Mouse (Mus musculus): ENCODE results near the gene Olfr10. TPM values are rescaled to one million over a fixed set of nuclear protein-coding genes. Genes with fewer than 3 reads are reported as not detected.

The Olfr10 gene
- not detected in 2 replicates for polyA plus RNA-seq (2014; fragmentation: Nextera tagmentation; extraction: Ambion mirVana)

GRCm38 (mm10) chr11:49304441-49304840 is at the start of gene Olfr10:
Gene Olfr10, plus strand, starts transcription at chr11:49304741.
- ATAC-seq (ENCODE audit: insufficient number of reproducible peaks, insufficient read depth, low FRiP score, low read depth) = no peak
- H3K9ac ChIP-seq (replicated peaks; ENCODE audit: low read depth, low read length) = no peak within 1 kb of the TSS
- H3K4me2 ChIP-seq (replicated peaks; ENCODE audit: low read depth, low read length) = no peak within 1 kb of the TSS
- H3K9me3 ChIP-seq (ENCODE audit: control insufficient read depth, low read depth, low read length) = no peaks in the 10 kb centered on the region
- no peak within 1 kb of the TSS for H3K27ac ChIP-seq (ENCODE audit: low read length)
- no peak within 1 kb of the TSS for H3K4me3 ChIP-seq (ENCODE audit: low read depth, low read length)
- no peaks in the 10 kb centered on the region for H3K27me3 ChIP-seq (ENCODE audit: control insufficient read depth, insufficient read depth, low read length)
- H3K36me3 ChIP-seq (ENCODE audit: control insufficient read depth, insufficient read depth, low read length) = no peaks in the 10 kb centered on the region
- no peaks in the 10 kb centered on the region for H3K4me1 ChIP-seq (ENCODE audit: control insufficient read depth, insufficient read depth, low read length)

- no peak overlapping the region for H3K4me2 ChIP-seq (replicated peaks; ENCODE audit: low read depth, low read length)
- H3K9ac ChIP-seq (replicated peaks; ENCODE audit: low read depth, low read length) = no peak overlapping the region
- no peak for ATAC-seq (ENCODE audit: insufficient number of reproducible peaks, insufficient read depth, low FRiP score, low read depth)
- no peak overlapping the region for H3K4me3 ChIP-seq (ENCODE audit: low read depth, low read length)
- peaks cover 32% of the 10 kb centered on the region for H3K36me3 ChIP-seq (ENCODE audit: control insufficient read depth, insufficient read depth, low read length)
- no peaks in the 10 kb centered on the region for H3K4me1 ChIP-seq (ENCODE audit: control insufficient read depth, insufficient read depth, low read length)
- H3K27me3 ChIP-seq (ENCODE audit: control insufficient read depth, insufficient read depth, low read length) = no peaks in the 10 kb centered on the region
- WGBS = 60% methylated on average over 2 of the region's 2 CpGs
- H3K27ac ChIP-seq (ENCODE audit: low read length) = no peak overlapping the region
- no peaks in the 10 kb centered on the region for H3K9me3 ChIP-seq (ENCODE audit: control insufficient read depth, low read depth, low read length)
Measured at GRCm38 (mm10) chr11:49259296-49259695, 45.2 kb upstream of the Olfr10 start.

GRCm38 (mm10) chr11:49259829-49260228 is 44.7 kb upstream of the Olfr10 start:
- Histone ChIP-seq H3K36me3 (ENCODE audit: control insufficient read depth, insufficient read depth, low read length) (peaks cover 31% of the 10 kb centered on the region), H3K27me3 (ENCODE audit: control insufficient read depth, insufficient read depth, low read length) (no peaks in the 10 kb centered on the region), H3K9me3 (ENCODE audit: control insufficient read depth, low read depth, low read length) (no peaks in the 10 kb centered on the region), H3K4me2 (replicated peaks; ENCODE audit: low read depth, low read length) (no peak overlapping the region), H3K4me1 (ENCODE audit: control insufficient read depth, insufficient read depth, low read length) (no peaks in the 10 kb centered on the region), H3K4me3 (ENCODE audit: low read depth, low read length) (no peak overlapping the region), H3K9ac (replicated peaks; ENCODE audit: low read depth, low read length) (no peak overlapping the region), H3K27ac (ENCODE audit: low read length) (no peak overlapping the region)
- ATAC-seq (ENCODE audit: insufficient number of reproducible peaks, insufficient read depth, low FRiP score, low read depth) = no peak
- WGBS = 58% methylated on average over 1 of the region's 1 CpGs

GRCm38 (mm10) chr11:49260598-49261312 is 43.8 kb upstream of the Olfr10 start:
- no peak for ATAC-seq (ENCODE audit: insufficient number of reproducible peaks, insufficient read depth, low FRiP score, low read depth)
- Histone ChIP-seq H3K4me3 (ENCODE audit: low read depth, low read length) (no peak overlapping the region), H3K27ac (ENCODE audit: low read length) (no peak overlapping the region), H3K9ac (replicated peaks; ENCODE audit: low read depth, low read length) (no peak overlapping the region), H3K9me3 (ENCODE audit: control insufficient read depth, low read depth, low read length) (no peaks in the 10 kb centered on the region), H3K36me3 (ENCODE audit: control insufficient read depth, insufficient read depth, low read length) (peaks cover 28% of the 10 kb centered on the region), H3K27me3 (ENCODE audit: control insufficient read depth, insufficient read depth, low read length) (no peaks in the 10 kb centered on the region), H3K4me1 (ENCODE audit: control insufficient read depth, insufficient read depth, low read length) (no peaks in the 10 kb centered on the region), H3K4me2 (replicated peaks; ENCODE audit: low read depth, low read length) (no peak overlapping the region)
- WGBS = 90% methylated on average over 21 of the region's 21 CpGs

- H3K4me2 ChIP-seq (replicated peaks; ENCODE audit: low read depth, low read length) = no peak overlapping the region
- no peaks in the 10 kb centered on the region for H3K27me3 ChIP-seq (ENCODE audit: control insufficient read depth, insufficient read depth, low read length)
- H3K9ac ChIP-seq (replicated peaks; ENCODE audit: low read depth, low read length) = no peak overlapping the region
- H3K4me3 ChIP-seq (ENCODE audit: low read depth, low read length) = no peak overlapping the region
- ATAC-seq (ENCODE audit: insufficient number of reproducible peaks, insufficient read depth, low FRiP score, low read depth) = no peak
- 95% methylated on average over 14 of the region's 14 CpGs for WGBS
- no peaks in the 10 kb centered on the region for H3K9me3 ChIP-seq (ENCODE audit: control insufficient read depth, low read depth, low read length)
- no peaks in the 10 kb centered on the region for H3K4me1 ChIP-seq (ENCODE audit: control insufficient read depth, insufficient read depth, low read length)
- no peak overlapping the region for H3K27ac ChIP-seq (ENCODE audit: low read length)
- peaks cover 28% of the 10 kb centered on the region for H3K36me3 ChIP-seq (ENCODE audit: control insufficient read depth, insufficient read depth, low read length)
Measured at GRCm38 (mm10) chr11:49261313-49261855, 43.2 kb upstream of the Olfr10 start.

GRCm38 (mm10) chr11:49262286-49262685 is 42.3 kb upstream of the Olfr10 start:
- H3K9ac ChIP-seq (replicated peaks; ENCODE audit: low read depth, low read length) = no peak overlapping the region
- H3K27me3 ChIP-seq (ENCODE audit: control insufficient read depth, insufficient read depth, low read length) = no peaks in the 10 kb centered on the region
- no peak overlapping the region for H3K4me2 ChIP-seq (replicated peaks; ENCODE audit: low read depth, low read length)
- WGBS = 88% methylated on average over 5 of the region's 5 CpGs
- H3K9me3 ChIP-seq (ENCODE audit: control insufficient read depth, low read depth, low read length) = no peaks in the 10 kb centered on the region
- ATAC-seq (ENCODE audit: insufficient number of reproducible peaks, insufficient read depth, low FRiP score, low read depth) = no peak
- no peak overlapping the region for H3K27ac ChIP-seq (ENCODE audit: low read length)
- H3K4me3 ChIP-seq (ENCODE audit: low read depth, low read length) = no peak overlapping the region
- H3K36me3 ChIP-seq (ENCODE audit: control insufficient read depth, insufficient read depth, low read length) = peaks cover 28% of the 10 kb centered on the region
- H3K4me1 ChIP-seq (ENCODE audit: control insufficient read depth, insufficient read depth, low read length) = no peaks in the 10 kb centered on the region; the same call in 1 of the 2 replicates

- Histone ChIP-seq H3K4me1 (ENCODE audit: control insufficient read depth, insufficient read depth, low read length) (no peaks in the 10 kb centered on the region; the same call in 1 of the 2 replicates), H3K27me3 (ENCODE audit: control insufficient read depth, insufficient read depth, low read length) (no peaks in the 10 kb centered on the region), H3K36me3 (ENCODE audit: control insufficient read depth, insufficient read depth, low read length) (peaks cover 28% of the 10 kb centered on the region), H3K4me3 (ENCODE audit: low read depth, low read length) (no peak overlapping the region), H3K27ac (ENCODE audit: low read length) (no peak overlapping the region), H3K9me3 (ENCODE audit: control insufficient read depth, low read depth, low read length) (no peaks in the 10 kb centered on the region), H3K9ac (replicated peaks; ENCODE audit: low read depth, low read length) (no peak overlapping the region), H3K4me2 (replicated peaks; ENCODE audit: low read depth, low read length) (no peak overlapping the region)
- 94% methylated on average over 6 of the region's 6 CpGs for WGBS
- ATAC-seq (ENCODE audit: insufficient number of reproducible peaks, insufficient read depth, low FRiP score, low read depth) = no peak
Measured at GRCm38 (mm10) chr11:49263149-49263548, 41.4 kb upstream of the Olfr10 start.

GRCm38 (mm10) chr11:49264081-49264480 is 40.5 kb upstream of the Olfr10 start:
- Histone ChIP-seq H3K27me3 (ENCODE audit: control insufficient read depth, insufficient read depth, low read length) (no peaks in the 10 kb centered on the region), H3K36me3 (ENCODE audit: control insufficient read depth, insufficient read depth, low read length) (peaks cover 25% of the 10 kb centered on the region), H3K9me3 (ENCODE audit: control insufficient read depth, low read depth, low read length) (no peaks in the 10 kb centered on the region), H3K4me3 (ENCODE audit: low read depth, low read length) (no peak overlapping the region), H3K9ac (replicated peaks; ENCODE audit: low read depth, low read length) (no peak overlapping the region), H3K4me1 (ENCODE audit: control insufficient read depth, insufficient read depth, low read length) (no peaks in the 10 kb centered on the region; the same call in 1 of the 2 replicates), H3K4me2 (replicated peaks; ENCODE audit: low read depth, low read length) (no peak overlapping the region), H3K27ac (ENCODE audit: low read length) (no peak overlapping the region)
- 84% methylated on average over 7 of the region's 7 CpGs for WGBS
- ATAC-seq (ENCODE audit: insufficient number of reproducible peaks, insufficient read depth, low FRiP score, low read depth) = no peak
